Mouse (Mus musculus): ENCODE measurements around the gene Gm20772.
"Not testable (repeated sequence)": the region's sequence is repeated elsewhere in the genome, so short reads cannot be mapped to it uniquely, and the experiment has no call there.

Gene Gm20772

GRCm38 (mm10) chrY:17874441-17874840 lies at the start of gene Gm20772, which contains the start of gene Gm20831:
Gene Gm20772 (plus strand): TSS chrY:17874741.
Gene Gm20831 (plus strand): TSS chrY:17874741.
- not testable (repeated sequence) for DNase-seq (ENCODE audit: low read depth)

- DNase-seq (ENCODE audit: low read depth) = not testable (repeated sequence)
Measured at GRCm38 (mm10) chrY:17846166-17846565, 28.4 kb upstream of the Gm20772 start, which contains the start of gene Gm21904. Gene Gm21904 (minus strand): TSS chrY:17846266.
